Mouse (Mus musculus): ENCODE results near the gene Atf7.
"Not testable (repeated sequence)": the region's sequence is repeated elsewhere in the genome, so short reads cannot be mapped to it uniquely, and the experiment has no call there.

Atf7 gene

DNA sequence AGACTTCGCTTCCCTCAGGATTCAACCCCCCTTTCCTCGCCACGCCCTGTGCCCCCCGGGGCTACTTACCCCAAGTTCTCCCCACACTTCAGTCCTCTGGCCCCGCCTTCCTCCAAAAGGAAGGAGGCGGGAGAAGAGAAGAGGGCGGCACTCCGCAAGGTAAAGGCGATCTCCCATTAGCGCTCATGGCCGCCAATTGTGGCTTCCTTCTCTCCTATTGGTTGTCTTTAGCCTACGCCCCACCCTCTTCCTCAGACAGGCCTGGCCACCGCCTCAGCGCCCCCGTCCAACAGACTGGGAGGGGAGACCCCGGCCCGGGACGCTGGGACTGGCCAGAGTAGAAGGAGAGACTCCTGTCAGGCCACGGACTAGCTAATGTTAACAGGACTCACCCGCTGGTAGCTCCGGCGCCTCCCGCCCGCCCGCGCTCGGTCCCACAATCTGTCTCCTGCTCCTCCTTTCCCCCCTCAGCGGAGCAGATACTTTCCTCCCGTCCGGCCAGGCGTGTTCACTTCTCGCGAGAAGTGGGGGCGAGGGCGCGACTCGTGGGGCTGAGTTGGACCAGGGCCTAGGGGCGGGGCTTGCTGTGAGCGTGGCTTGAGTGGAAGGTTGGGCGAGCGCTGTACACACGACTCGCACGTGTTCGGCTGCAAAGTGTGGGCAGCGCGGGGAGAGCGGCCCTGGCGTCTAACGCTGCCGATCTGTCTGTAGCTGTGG is at the start of gene Atf7, which contains the start of gene Gm28047:
Gene Atf7, minus strand, starts transcription at position 495 of the 717 bp plus-strand sequence.
Gene Gm28047, minus strand, starts transcription at position 98 of the 717 bp plus-strand sequence.
- DNase-seq (ENCODE audit: low spot score in 2 of 2), result peak; percentile 99

DNA sequence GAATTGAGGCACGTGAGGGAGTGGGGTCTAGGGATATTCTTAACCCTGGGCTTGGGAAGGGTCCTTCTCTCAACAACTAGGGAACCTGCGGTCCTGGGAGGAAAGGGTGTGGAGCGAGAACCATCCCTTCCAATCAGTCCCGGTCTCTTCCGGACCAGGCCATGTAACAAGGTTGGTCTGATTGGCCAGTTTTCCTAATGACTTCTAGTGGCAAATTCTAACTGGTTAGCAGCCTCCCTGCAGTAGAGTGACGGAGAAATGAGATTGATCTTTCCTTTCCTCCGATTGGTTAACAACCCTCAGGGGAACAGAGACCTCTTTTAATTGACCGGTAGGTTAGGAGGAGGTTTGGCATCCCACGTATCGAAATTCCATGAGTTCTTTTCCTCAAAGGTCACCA is 48.3 kb upstream of the Atf7 start:
- DNase-seq (ENCODE audit: low spot score in 2 of 2), result peak in 1 of 2 experiments; percentile 65

DNA sequence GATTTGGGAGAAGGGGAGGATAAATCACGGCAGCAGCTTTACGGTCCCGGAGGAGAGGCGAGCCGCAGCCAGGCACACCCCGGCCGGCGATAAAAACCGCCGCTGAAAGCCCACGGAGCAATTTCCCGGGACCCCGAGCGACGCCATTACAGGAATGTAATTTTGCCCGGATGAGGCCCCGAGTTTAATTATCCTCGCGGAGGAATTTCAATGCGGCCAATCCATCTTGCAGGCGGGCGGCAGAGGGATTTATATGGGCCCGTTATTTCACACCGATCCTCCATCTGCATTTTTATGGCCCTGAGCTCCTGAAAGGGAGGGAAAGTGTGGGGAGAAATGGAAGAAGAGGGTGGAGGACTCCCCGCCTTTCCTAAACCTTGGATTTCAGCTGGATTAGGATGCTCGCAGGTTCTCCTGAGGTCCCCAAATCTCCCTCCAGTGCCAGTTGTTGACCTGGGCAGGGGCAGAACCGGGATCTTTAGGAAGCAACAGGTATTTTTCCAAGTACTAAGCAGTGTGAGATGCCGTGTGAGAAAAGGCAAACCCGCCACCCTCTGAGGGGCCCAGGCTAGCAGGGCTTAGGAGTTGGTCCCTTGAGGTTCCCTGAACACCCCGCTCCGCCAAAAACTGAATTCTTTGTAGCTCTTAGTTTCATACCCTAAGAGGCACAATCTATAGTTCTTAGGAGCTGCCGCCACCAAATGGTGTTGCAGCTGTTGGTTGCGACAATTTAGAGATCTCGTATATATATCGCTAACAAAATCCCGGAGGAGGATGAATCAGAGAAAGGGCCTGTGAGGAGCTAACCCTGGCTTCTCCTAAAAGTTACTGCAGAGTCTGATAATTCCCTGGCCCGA is 47.2 kb upstream of the Atf7 start, which contains the start of gene Atp5g2:
Gene Atp5g2, minus strand, starts transcription at position 138 of the 857 bp plus-strand sequence.
- DNase-seq (ENCODE audit: low spot score in 2 of 2), result peak in 1 of 2 experiments; percentile 49

DNA sequence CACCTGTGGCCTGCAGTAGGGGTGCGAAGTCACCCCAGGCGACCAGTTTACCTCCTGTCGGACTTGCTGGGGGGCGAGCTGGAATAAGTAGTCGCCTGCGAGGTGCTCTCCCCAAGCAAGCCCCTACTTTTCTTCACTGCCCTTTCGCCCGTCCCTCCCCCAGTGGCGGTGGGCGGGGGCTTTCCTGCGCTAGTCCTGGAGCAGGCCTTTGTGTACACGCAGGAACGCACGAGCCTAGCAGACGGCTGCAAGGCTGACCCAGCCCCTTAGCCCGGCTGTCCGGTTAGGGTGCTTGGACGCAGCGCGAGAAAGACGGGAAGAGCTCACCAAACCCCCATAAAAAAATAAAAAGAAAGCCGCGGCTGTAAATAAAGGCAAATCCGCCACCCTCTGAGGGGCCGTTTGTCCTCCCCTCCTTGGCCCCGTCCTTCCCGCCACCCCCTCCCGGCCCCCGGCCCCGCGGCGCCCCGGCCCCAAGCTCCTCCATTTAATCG is 46.5 kb upstream of the Atf7 start:
- peak; percentile 65 for DNase-seq (ENCODE audit: low spot score in 2 of 2)

DNA sequence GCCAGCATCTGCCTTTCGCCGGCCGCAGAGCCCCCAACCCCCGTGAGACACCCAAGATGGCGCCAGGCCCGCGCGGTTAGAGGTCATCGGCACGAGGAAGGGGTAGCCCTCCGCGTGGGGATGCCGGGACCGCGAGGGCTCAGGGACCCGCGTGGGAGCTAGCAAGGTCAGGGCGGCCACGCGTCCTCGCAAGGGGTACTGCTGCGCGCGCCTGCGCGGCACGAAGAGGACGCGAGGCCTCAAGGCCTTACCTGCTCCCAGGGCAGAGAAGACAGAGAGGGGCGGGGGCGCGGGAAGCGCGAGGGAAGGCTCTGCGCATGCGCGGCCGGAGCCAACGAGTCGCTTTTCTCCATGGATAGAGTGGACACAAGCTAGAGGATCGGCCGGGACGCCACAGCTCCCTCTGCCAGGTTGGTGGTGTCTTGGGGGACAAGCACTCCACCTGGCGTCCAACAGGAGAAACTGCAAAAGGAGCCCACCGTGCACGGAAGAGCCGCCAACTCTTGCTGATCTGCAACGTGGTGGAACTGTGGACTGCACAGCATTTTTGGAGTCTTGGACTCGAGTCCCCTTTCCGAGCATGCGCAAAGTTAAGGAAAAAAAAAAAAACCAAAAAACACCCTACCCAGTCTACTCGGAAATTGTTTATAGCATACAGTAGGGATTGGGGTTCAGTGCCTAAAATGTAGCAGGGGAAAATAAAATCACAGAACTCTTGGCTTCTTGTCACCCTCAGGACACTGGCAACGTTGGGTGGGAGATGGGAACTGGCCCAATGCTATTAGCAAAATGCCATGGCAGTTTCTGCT is 45.7 kb upstream of the Atf7 start:
- peak; percentile 95 to 97 for DNase-seq (ENCODE audit: low spot score in 2 of 2)

DNA sequence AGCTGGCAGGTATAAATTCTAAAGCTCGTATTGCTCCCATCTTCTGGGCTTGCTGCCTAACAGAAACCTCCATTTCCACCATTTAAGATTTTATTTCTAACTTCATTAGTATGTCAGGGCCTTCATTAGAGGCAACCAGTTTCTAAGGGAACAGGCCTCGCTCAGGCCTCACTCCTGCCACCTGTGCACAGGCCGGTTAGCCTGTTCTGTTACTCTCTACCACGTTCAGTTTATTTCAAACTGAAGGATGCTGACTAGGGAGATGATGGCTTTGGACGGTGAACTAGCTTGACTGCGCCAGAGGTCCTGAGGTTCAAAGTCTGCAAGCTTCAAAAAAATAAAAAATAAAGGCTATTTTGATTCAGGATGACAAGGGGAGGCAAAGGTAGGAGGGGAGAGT is 45.0 kb upstream of the Atf7 start:
- no peak for DNase-seq (ENCODE audit: low spot score in 2 of 2)

DNA sequence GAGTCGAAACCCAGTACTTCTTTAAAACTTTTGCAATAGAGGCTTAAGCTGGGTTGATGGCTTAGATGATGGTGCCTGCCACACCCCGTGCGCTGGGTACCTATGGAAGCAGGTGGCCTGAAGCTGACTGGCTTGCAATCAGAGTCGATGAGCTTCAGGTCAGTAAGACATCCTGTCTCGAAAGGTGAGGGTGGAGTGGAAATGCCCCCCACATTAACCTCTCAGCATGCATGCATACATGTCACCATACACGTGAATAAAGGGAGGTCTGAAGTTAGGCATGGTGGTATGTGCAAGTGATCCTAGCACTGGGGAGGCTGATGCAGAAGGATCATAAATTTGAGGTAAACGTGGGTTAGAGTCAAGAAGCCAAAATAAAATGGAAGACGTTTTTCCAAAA is 44.3 kb upstream of the Atf7 start:
- no peak for DNase-seq (ENCODE audit: low spot score in 2 of 2)

DNA sequence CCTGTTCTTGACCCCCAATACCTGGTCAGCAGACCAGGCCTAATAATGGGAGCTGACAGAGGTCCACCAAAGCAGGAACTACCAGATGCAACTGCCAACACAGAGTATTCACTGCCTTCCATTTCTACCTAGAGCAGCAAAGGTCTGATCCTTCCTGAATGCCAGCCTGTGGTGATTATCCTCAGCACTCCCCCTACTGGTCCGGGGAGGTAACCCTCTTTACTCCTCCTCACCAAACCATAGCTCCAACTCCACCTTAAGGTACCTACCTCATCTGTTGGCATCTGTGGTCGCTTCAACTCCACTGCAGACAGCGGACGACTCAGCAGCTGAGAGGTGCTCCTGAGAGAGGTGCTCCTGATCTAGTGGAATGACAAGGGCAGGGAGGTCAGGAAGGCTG is 40.2 kb upstream of the Atf7 start:
- peak in 1 of 2 experiments; percentile 53 for DNase-seq (ENCODE audit: low spot score in 2 of 2)

DNA sequence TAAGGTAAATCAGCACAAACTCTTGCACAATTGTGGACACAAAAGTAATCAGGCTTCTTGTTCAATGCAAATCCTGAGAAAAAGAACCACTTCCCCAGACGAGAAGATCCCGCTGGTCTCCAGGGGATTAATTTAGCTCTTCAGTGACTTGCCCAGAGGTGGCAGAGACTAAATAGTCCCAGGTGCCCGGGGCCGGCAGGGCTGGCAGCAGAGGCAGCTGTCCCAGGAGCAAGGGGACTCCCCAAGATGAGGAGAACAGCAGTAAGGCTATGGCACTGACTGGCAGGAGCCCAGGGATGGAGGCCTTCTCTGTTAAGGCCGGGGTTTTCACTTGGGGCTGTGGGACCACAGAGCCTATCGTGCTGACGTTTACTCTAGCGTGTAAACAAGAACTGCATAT is 38.6 kb upstream of the Atf7 start:
- no peak for DNase-seq (ENCODE audit: low spot score in 2 of 2)

DNA sequence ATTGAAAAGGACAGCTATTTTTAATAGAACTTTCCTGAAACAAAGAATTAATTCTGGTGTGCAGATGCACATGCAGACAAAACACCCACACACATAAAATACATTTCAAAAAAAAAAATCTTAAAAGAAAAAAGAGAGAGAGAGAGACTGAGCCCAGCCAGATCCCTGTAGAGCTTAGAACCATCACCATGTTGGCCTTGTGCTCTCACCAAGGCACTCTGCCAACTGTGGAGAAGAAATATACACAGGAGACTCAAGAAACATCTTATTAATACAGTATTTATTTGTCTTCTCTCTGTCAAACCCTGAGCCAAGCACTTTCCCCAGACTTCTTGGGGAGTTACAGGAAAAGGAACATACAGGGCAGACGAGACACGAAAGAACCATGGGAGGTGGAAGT is 37.3 kb upstream of the Atf7 start:
- not testable (repeated sequence) for DNase-seq (ENCODE audit: low spot score in 2 of 2)

DNA sequence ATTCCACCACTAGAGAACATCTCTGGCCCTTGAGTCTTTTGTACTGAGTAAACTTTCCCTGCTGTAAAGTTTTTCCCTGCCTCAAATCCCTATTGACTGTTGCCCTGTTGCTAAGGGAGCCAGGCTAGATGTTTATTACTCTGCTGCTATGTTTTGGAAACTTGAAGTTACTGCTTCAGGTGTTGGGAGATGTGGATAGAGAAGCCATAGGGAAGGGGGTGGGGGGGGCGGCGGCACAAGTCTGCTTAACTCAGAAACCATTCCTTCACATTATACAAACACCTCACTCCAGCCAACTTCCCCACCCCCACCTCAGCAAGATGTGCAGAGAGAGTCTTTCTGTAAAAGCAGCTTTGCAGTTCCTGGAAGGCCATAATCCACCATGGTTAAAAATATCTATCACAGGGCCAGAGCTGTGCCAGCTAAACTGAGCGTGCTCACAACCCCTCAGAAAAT is 32.7 kb upstream of the Atf7 start:
- peak in 1 of 2 experiments; percentile 52 for DNase-seq (ENCODE audit: low spot score in 2 of 2)

DNA sequence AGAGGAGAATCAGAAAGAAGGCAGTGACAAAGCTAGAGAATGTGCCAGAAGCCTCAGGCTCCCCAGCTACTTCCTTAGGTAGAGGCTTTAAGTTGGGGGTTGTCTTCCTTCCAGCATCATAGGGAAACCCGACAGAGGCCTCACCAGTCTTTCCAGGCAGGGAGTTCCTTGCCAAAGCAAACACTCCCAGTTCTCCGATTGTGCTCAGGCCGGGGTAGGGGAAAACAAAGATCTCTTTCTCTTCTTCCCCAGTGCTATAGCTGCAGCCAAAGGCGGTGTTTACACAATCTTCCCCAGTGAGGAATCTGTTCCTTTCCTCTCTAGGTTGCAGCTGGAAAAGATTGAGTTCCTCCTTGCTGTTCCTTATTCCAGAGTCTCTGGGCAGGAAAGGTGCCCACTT is 31.4 kb upstream of the Atf7 start:
- DNase-seq (ENCODE audit: low spot score in 2 of 2), result no peak

DNA sequence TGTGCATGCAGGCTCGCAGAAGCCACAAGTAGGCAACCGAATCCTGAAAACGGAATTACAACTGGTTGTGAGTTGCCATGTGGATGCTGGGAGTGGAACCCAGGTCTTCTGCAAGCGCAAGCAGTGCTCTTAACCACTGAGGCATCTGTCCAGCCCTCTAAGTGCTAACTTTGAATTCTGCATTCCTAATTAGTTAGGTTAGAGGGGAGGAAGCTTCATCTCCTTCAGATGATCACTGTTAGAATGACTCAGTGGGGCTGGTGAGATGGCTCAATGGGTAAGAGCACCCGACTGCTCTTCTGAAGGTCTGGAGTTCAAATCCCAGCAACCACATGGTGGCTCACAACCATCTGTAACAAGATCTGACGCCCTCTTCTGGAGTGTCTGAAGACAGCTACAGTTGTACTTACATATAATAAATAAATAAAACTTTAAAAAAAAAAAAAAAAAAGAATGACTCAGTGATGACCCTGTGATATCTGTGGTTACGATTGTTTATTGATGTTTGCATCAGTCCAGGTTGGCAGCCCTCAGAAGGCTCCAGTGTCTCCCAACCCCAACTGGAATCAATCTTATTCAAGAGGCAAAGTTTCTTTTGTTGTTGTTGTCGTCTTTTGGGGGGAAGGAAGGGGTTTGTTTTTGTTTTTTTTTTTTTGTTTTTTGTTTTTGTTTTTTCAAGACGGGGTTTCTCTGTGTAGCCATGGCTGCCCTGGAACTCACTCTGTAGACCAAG is 26.8 kb upstream of the Atf7 start:
- not testable (repeated sequence) for DNase-seq (ENCODE audit: low spot score in 2 of 2)

DNA sequence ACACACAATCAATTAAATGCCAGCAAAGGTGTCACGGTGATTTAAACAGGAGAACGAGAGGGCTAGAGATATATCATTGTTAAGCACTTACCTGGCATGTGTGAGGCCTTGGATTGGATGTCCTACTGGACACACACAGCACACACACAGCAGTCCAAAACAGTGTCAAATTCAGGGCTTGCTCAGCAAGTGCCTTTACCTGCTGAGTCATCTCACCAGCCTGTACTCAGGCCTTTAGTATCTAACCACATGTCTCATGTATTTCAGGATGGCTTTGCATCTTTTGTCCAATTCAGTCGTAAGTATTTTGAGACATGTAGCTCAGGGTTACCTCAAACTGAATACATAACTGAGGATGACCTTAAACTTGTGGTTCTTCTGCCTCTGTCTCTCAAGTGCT is 25.8 kb upstream of the Atf7 start:
- no peak for DNase-seq (ENCODE audit: low spot score in 2 of 2)

DNA sequence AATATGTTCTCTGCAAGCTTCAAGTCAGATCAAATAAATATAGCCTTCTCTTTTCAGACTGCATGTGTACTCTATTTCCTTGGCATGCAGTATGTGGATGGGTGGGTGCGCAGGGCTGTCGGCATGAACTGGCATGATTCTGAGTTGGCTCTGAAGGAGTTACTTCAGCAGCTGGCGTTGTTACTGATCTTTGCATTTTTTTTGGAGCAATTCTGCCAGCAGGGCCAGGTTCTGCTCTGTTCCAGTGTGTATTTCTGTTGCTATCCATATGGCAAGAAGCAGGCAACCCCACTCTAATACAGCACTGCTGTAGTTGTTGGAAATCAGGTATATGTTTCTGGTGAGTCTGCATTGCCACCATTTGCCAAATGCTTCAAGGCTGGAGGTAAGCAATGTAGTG is 10.6 kb upstream of the Atf7 start:
- peak in 1 of 2 experiments; percentile 81 for DNase-seq (ENCODE audit: low spot score in 2 of 2)

DNA sequence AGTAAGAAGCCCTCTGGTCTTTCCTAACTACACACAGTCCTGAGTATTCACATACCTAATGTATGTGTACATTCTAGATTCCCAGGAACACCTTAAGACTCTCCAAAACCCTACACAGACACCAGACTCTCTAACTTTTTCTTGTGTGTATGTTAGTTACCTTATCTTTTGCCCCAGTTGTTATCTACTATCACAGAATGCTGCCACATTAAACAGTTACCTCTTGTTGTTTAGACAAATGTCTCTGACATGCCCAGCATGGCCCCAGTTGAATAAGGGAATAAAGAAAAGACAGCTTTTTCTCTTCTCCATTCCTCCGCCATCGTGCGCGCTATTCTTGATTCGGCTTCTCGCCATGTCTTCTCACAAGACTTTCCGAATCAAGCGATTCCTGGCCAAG is 9.4 kb upstream of the Atf7 start:
- DNase-seq (ENCODE audit: low spot score in 2 of 2), result no peak

DNA sequence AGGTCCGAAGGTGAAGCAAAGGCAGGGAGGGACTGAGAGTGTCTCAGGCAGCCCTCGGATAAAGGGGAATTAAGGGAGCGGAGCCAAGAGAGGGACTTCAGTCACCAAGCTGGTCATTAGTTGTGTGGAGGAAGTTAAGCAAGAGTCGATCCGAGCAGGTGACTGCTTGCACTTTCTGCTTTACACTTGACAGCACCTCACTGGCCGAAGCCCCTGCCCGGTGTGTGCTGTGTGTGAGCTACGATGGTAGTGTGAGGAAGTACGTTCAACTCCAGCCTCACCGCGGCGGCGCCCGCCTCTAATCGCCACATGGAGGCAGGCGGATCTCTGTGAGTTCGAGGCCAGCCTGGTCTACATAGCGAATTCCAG is 407 bp upstream of the Atf7 start:
- no peak for DNase-seq (ENCODE audit: low spot score in 2 of 2)

DNA sequence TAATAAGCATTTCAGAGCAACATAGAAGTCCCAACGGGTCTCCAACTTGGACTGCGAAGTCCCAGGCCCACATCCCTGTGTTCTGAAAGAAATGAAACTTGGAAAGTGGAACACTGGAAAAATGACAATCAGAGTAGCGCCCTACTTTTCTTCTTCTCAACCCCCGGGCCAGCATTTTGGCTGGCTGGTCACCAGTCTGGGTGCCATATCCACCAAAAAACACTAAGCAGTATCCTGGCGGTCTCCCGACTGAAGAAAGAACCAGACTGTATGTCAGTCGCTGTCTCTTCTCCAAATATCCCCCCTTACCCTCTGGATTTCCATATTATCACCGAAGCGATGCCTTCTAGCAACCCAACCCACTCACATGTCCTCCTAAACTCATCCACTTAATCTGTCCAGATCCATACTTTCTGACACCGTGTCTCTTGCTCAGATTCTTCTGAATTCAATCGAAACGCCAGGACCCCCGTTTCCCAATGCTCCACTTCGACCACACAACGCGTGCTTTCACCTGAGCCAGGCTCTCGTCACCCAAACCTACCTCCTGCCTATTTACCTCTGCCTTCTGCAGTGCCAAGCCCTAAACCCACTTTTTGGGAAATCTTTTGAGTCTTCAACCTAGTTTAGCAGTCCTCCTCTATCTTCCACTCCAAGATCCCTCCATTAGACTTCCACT is 834 bp downstream of the Atf7 start:
- peak in 1 of 2 experiments; percentile 18 for DNase-seq (ENCODE audit: low spot score in 2 of 2)

DNA sequence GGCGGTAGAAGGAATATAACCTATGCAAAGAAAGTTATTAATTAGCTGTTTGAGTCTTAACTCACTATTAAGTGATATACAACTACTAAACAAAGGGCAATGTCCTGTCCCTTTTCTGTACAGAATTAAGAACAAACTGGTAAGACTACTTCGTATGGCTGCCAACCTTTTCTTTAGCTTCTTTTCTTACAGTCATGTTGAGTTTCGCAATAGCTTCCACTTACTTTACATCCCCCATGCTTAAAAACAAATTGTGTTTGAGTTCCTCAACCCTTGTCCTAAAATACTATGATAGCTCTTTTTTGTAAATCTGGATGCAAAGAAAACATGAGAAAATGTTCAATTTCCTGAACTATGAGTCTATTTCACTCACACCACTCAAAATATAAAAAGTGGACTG is 2.1 kb downstream of the Atf7 start:
- DNase-seq (ENCODE audit: low spot score in 2 of 2), result no peak

DNA sequence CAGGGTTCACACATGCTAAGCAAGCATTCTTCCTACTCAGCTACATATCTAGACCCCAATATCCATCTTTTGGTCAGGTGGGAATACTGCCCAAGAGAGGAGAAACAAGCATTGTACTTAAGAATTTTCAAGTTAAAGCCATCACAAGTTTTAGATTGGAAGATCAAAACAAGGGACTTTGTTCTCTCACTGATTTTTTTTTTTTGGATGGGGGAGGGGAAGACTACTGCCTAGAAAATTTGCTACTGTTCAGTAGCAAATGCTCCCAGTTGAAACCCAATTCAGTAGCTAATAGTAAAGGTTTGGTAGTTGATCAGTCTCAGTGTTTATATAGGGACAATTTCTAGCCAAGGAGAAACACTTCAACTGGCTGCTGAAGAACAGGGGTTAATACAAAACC is 2.7 kb downstream of the Atf7 start:
- DNase-seq (ENCODE audit: low spot score in 2 of 2), result no peak

DNA sequence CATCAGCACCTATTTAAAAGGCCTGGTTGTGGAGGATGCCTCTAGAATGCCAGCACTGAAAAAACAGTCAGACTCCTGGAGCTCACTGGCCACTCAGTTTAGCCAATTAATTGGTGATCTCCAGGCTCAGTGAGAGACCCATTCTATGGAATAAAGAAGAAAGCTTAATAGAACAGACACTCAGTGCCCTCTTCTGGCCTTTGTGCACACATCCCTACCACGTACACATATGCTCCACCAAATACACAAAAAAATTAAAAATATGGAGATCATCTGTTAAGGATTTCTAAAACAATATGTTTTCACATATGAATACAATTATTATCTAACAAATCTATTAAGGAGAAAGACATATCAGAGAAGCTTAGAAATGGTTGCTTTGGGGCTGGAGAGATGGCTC is 4.5 kb downstream of the Atf7 start:
- no peak for DNase-seq (ENCODE audit: low spot score in 2 of 2)
